Mouse (Mus musculus) thymus, adult 18-20 months (tissue): ENCODE results near the gene Ang6.
"Not testable (repeated sequence)": the region's sequence is repeated elsewhere in the genome, so short reads cannot be mapped to it uniquely, and the experiment has no call there.

Experiments used
- DNase-seq, 2 experiments: peaks; one replicate each; pipeline ENCODE4 v3.0.0; 2022; ENCODE audit warnings: mixed read lengths in 2 of 2

Ang6 gene

DNA sequence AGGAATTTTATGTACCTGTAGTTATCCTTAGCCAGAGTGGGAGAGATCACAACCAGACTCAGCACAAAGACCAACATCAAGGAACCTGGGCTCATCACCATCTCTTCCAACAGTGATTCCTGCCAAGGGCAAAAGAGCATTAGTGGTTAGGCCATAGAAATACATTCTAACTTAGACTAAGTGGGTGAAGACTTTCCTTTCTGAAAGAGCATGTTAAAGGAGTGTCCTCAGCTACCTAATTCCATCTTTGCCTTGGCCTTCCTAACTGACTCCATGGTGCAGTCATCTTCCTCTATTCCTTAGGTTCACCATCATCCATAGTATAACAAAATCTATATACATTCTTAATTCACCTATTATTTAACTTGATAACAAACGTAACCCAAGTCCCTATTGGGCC is at the start of gene Ang6:
Ang6 (minus strand) TSS at position 101 of the 400 bp plus-strand sequence.
- no peak for DNase-seq

DNA sequence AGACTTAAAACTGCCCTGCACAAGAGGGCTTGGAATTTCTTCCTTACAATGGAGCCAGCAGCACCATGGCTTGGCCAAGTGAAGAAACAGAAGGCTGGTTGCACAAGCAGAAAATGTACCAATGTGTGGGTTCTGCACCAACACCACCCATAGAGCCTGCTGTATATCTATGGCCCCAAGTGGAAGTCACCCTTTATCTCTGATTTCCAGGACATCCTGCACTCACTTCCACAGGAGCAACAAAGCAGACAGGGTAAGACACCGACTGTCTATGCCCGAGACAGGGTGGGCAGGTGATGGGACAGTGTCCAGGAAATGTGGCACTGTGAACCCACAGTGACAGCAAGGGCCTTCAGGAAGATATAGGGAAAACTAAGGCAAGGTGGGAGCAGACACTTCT is 44.5 kb upstream of the Ang6 start:
- not testable (repeated sequence) for DNase-seq

DNA sequence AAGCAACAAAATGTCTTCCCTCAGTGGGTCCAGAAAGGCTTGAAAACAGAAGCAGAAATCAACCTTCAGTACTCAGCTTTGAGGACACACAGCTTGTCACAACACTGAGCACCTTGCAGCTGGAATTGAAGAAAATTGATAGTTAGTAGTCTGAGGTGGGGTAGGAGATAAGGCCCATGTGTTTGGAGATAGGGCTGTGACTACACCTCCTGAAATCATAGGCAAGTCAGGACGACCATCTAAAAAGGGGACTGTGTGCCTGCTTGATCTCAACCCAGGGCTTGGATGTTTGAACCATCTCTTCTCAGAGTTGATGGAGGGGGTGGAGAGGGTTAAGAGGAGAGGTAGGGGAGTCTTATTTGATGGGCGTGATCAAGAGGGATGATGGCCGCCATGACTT is 29.8 kb upstream of the Ang6 start:
- DNase-seq = not testable (repeated sequence)

- DNase-seq = not testable (repeated sequence)
These were observed 7.6 kb upstream of the Ang6 start for GRCm38 (mm10) chr14:44009686-44010085.

DNA sequence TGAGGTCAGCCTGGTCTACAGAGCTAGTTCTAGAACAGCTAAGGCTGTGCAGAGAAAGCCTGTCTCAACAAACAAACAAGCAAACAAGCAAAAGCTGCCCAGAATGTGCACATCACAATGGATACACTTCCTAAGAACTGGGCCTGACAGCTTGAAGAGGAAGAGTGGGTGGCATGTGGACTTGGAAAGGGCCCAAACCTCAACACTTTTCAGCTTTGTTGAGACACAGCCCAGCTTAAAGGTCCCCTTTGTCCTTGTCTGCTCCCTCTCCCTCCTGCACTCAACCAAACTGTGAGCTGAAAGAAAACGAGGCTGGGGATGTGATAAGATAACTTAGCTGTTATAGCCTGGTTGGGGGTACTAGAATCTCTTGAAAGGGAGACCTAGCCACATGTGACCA is 6.0 kb upstream of the Ang6 start:
- DNase-seq = not testable (repeated sequence)

GRCm38 (mm10) chr14:44001600-44001999 is 469 bp downstream of the Ang6 start:
- DNase-seq = no peak

GRCm38 (mm10) chr14:43998455-43999000 is 3.5 kb downstream of the Ang6 start:
- DNase-seq = not testable (repeated sequence)

- DNase-seq = peak; percentile 5 to 7
These were observed 14.7 kb downstream of the Ang6 start for GRCm38 (mm10) chr14:43987404-43987803.

GRCm38 (mm10) chr14:43986147-43986546 is 15.9 kb downstream of the Ang6 start:
- DNase-seq = no peak

GRCm38 (mm10) chr14:43983897-43984296 is 18.2 kb downstream of the Ang6 start:
- no peak for DNase-seq

DNA sequence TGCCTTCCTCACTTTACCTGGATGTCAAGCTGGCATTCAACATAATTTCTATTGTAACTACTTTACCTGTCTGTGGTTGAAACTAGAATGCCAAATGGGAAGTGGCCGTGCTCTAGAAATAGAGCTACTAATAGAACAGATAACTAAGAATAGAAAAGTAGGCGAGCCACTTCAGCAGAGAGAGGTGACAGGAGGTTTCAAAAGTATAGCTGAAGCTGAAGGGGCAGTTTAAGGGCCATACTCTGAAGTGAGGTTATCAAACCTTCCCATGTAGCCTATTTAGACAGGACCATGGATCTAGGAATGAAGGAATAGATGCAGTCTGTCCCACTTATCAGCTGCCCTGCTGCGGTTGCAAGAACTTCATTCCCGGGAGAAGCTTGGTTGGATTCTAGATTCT is 18.6 kb downstream of the Ang6 start:
- no peak for DNase-seq

GRCm38 (mm10) chr14:43956769-43957168 is 45.3 kb downstream of the Ang6 start, which contains the start of gene Ang5:
Gene Ang5, plus strand, starts transcription at chr14:43957069.
- DNase-seq = not testable (repeated sequence)

DNA sequence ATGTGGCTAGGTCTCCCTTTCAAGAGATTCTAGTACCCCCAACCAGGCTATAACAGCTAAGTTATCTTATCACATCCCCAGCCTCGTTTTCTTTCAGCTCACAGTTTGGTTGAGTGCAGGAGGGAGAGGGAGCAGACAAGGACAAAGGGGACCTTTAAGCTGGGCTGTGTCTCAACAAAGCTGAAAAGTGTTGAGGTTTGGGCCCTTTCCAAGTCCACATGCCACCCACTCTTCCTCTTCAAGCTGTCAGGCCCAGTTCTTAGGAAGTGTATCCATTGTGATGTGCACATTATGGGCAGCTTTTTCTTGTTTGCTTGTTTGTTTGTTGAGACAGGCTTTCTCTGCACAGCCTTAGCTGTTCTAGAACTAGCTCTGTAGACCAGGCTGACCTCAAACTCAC is 47.0 kb downstream of the Ang6 start:
- not testable (repeated sequence) for DNase-seq

- DNase-seq = not testable (repeated sequence)
These were observed 48.7 kb downstream of the Ang6 start for GRCm38 (mm10) chr14:43953382-43953781.
